Mouse (Mus musculus): ENCODE measurements around the gene Uri1. TPM values are rescaled to one million over a fixed set of nuclear protein-coding genes. Genes with fewer than 3 reads are reported as not detected.

Gene Uri1
- total RNA-seq (2017) = 77.0 and 87.2 TPM in 2 replicates

DNA sequence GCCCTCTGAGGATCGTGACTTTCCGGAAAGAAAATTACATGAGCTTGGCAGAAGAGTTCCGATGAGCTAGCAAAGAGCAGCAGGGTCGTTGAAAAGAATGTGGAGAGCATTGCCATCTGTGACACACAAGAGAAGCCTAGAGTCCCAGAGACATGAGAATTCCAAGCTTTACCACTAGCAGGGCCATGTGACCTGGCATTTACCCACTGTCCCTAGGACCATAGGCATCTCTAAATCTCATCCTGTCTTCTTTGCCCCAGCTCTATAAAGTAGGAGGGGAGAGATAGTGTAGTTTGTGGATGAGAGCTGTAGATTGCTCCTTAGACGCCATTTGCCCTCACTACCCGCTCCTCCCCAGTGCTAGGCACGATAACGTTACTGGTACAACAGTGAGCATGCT, at the start of gene Uri1:
Uri1 (minus strand) TSS at position 101 of the 400 bp plus-strand sequence.
- ATAC-seq (replicated peaks in 1 of 2; ENCODE audit: insufficient read depth in 1 of 2, low FRiP score in 2 of 2, low TSS enrichment in 1 of 2, low read depth in 1 of 2, poor library complexity in 2 of 2, severe bottlenecking in 2 of 2) = no peak

DNA sequence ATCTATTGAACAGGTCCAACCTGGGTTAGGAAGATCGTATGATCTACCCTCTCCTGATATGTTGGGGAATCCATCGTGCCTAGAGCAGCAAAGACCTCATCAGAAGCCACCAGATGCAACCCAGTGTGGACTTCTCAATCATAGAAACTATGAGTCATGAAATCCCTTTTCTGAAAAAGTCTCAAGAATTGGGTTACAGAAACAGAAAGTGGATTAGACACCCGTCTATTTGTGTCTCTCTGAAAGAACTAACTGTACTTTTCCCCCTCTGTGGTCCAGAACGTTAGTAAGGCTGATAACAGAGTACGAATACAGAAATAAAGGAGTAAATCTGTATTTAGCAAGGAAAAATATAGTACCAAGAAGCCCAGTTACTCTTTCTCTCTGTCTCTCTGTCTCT, 47.7 kb upstream of the Uri1 start:
- ATAC-seq (replicated peaks in 1 of 2; ENCODE audit: insufficient read depth in 1 of 2, low FRiP score in 2 of 2, low TSS enrichment in 1 of 2, low read depth in 1 of 2, poor library complexity in 2 of 2, severe bottlenecking in 2 of 2) = no peak

DNA sequence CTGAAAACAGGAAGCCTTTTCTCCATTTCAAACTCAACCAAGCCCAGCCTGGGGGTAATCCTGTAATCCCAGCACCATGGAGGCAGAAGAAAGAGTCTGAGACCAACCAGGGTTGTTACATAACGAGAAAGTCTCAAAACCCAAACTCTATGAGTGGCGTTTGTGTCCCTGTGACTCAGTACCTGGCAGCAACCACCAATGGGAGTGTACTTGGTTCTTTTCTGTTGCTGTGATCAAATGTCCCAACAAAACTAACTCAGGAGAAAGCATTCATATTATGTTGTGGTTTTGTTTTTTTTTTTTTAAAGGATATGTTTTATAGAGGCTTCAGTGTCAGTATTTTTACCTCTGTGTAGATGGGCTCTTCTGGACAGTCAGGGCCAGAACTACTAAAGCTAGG, 47.3 kb upstream of the Uri1 start:
- no peak for ATAC-seq (replicated peaks in 1 of 2; ENCODE audit: insufficient read depth in 1 of 2, low FRiP score in 2 of 2, low TSS enrichment in 1 of 2, low read depth in 1 of 2, poor library complexity in 2 of 2, severe bottlenecking in 2 of 2)

DNA sequence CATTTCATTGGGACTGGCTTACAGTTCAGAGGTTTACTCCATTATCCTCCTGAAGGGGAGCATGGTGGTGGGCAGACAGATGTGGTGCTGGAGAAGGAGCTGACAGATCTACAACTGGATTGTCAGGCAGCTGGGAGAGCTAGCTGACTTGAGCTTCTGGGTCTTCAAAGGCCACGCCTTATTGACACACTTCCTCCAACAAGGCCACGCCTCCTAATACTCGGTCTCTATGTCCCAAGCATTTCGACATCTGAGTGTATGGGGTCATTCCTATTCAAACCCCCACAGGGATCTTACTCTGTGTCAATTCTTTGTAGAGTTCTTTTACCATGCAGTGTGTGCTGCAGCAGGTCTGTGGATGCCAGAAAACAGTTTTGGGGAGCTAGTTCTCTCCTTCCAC, 41.1 kb upstream of the Uri1 start:
- ATAC-seq (replicated peaks in 1 of 2; ENCODE audit: insufficient read depth in 1 of 2, low FRiP score in 2 of 2, low TSS enrichment in 1 of 2, low read depth in 1 of 2, poor library complexity in 2 of 2, severe bottlenecking in 2 of 2) = peak in 1 of 2 experiments; percentile 17; a peak in 1 of 4 replicates

DNA sequence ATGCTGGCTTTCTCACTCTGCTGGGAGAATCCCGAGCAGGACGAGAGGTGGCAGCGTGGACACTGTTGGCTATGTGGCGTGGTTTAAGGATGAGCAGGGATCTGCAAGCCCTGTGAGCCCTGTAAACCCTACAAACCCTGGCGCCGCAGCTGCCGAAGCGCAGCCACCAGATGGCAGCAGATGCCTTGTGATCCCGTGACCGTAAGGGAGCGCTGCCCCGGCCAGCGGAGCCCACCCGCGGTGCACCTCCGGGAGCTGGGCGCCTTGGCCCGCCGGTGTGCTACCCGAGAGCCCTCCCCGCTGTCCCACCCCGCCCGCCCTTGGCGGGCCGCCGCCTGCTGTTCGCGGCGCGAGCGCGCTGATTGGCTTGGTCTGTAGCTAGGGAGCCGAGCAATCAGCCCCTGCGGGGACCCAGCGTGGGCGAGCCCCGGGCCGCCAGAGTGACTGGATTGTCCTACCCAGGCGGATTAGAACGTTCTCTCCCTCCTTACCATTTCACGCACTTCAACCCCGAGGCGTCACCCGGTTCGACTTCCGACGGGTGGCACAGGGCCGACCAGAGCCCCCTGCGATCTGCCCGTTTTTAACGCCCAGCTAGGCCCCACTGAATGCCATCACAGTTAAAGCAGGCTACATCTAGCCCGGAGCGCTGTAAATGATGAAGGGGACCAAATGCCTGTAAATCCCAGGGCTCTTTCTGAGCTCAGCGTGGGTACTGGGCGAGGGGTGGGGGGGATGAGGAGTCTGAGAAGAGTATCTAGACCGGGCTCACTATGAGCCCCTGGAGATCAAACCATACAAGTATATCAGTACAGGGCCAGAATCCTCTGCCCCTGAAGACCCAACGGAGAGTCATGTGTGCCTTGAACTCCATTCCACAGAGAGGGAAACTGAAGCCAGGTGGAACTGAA, 38.0 kb upstream of the Uri1 start:
- peak; percentile 93 for ATAC-seq (replicated peaks in 1 of 2; ENCODE audit: insufficient read depth in 1 of 2, low FRiP score in 2 of 2, low TSS enrichment in 1 of 2, low read depth in 1 of 2, poor library complexity in 2 of 2, severe bottlenecking in 2 of 2)

DNA sequence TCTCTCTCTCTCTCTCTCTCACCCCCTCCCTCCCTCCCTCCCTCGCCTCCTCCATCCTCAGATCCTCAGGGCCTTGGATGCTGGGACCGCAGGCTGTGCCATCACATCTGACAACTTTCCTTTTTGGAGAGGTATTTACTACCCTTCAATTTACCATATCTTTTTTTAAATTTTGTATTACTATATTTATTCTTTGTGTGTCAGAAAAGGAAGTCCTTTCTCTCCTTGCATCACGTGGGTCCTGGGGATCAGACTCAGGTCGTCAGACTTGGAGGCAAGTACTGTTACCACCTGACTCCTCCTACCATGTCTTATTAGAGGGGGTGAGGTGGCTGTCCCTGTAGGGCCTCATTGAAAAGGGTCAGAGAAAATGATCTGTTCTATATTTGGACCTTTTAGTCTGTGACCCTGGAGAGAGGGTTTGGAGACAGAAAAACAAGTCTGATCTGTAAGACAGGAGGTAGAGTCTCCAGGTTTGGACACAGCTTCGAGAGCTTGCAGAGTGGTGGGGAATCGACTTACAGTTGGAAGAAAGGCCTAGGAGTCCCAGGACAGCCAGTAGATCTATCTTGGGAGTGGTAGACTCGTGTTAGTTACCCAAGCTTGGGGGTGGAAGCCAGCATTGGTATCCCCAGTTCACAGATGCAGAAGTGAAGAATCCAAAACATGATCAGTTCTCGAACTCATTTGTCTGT, 36.4 kb upstream of the Uri1 start:
- no peak for ATAC-seq (replicated peaks in 1 of 2; ENCODE audit: insufficient read depth in 1 of 2, low FRiP score in 2 of 2, low TSS enrichment in 1 of 2, low read depth in 1 of 2, poor library complexity in 2 of 2, severe bottlenecking in 2 of 2)

DNA sequence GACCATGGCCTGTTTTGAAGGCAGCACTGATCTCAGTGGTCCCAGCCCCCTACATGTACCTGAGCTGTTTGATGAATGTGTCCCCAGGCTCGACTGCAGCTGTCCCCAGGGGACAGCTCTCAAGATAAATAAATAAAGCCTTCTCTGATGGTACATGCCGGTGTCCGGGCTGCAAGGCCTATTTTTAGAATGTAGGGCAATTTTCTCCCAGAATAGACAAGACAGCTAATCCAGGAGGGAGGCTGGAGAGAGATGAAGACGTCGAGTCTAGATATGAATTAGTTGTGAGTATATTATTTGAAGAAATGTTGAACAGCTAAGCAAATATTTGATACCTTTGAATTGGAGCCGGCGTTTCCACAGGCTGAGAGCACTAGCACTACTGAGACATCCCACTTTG, 35.7 kb upstream of the Uri1 start:
- ATAC-seq (replicated peaks in 1 of 2; ENCODE audit: insufficient read depth in 1 of 2, low FRiP score in 2 of 2, low TSS enrichment in 1 of 2, low read depth in 1 of 2, poor library complexity in 2 of 2, severe bottlenecking in 2 of 2) = no peak

DNA sequence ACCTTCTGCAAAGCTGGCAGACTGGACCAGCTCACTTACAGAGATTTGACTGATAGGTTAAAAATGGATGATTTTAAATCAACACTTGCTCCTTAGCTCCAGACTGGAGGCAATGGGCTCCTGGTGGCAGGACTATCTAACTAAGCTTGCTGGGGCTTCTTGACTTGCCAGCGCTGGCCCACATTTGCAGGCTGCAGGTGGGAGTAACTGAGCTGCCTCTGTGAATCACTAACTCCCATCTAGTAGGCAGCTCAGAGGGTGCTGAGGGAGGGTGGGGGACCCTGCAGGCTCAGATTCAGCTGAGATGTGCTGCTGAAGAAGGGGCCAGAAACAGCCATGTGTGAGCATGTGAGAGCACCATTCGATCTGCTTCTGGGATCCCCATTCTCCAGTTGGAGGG, 32.6 kb upstream of the Uri1 start:
- no peak for ATAC-seq (replicated peaks in 1 of 2; ENCODE audit: insufficient read depth in 1 of 2, low FRiP score in 2 of 2, low TSS enrichment in 1 of 2, low read depth in 1 of 2, poor library complexity in 2 of 2, severe bottlenecking in 2 of 2)

DNA sequence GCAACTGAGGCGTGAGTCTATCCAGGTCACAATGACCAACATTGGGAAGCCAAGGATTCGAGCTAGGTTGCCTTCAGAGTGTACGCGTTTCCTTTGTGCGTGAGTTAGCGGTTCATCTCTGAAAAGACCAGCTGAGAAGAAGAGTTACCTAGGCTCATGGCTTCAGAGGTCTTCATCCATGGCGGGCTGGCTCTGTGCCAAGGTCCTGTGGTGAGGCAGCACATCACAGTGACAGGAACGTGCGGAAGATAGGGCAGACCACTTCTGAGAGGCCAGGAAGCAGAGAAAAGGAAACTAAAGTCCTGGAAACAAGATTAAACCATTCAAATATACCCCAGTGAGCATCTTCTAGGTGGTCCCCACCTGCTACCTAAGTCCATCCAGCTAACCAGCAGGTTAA, 30.9 kb upstream of the Uri1 start:
- ATAC-seq (replicated peaks in 1 of 2; ENCODE audit: insufficient read depth in 1 of 2, low FRiP score in 2 of 2, low TSS enrichment in 1 of 2, low read depth in 1 of 2, poor library complexity in 2 of 2, severe bottlenecking in 2 of 2) = no peak

DNA sequence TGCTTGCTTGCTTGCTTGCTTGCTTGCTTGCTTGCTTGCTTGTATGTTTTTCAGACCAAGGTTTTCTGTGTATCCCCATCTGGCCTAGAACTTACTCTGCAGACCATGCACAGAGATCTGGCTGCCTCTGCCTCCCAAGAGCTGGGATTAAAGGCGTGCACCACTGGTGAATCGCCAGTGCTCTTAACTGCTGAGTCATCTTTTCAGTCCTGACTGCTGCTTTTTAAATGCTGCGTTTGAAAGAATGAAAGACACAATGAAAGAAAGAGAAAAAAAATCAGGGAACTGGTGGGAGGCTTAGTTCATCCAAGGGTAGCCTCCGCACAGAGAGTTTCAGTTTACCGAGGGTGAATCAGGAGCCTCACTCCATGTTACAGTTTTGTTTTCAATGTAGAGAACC, 23.9 kb upstream of the Uri1 start:
- no peak for ATAC-seq (replicated peaks in 1 of 2; ENCODE audit: insufficient read depth in 1 of 2, low FRiP score in 2 of 2, low TSS enrichment in 1 of 2, low read depth in 1 of 2, poor library complexity in 2 of 2, severe bottlenecking in 2 of 2)

DNA sequence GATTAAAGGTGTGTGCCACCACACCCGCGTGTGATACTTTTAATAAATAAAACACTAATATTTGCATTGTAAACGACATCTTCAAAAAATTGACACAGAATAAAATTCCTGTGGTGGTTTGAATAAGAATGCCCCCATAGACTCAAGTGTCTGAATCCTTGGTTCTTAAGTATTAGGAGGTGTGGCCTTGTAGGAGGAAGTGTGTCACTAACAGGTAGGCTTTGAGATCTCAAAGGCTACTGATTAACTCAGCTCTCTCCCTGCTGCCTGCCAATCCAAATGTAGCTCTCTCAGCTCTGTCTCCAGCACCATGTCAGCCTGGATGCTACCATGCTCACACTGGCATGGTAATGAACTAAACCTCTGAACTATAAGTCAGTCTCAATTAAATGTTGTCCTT, 17.9 kb upstream of the Uri1 start:
- ATAC-seq (replicated peaks in 1 of 2; ENCODE audit: insufficient read depth in 1 of 2, low FRiP score in 2 of 2, low TSS enrichment in 1 of 2, low read depth in 1 of 2, poor library complexity in 2 of 2, severe bottlenecking in 2 of 2) = no peak

DNA sequence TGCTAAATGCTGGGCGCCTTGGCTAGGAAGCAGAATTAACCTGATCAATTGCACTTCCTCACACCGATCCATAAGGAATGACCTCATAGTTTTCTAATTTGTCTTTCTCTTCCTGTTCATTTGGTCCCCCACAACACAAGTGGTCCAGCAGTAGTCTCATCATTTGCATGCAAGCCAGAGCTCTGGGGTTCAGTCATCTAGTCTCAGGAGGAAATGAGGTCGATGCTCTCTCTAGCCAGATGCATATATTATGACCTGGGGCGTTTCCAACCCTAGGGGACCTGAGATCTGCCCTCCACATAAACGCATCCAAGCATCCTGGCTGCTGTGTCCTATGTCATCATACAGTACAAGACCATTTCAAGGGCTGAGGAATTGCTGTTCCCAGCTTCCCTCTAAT, 14.2 kb upstream of the Uri1 start:
- ATAC-seq (replicated peaks in 1 of 2; ENCODE audit: insufficient read depth in 1 of 2, low FRiP score in 2 of 2, low TSS enrichment in 1 of 2, low read depth in 1 of 2, poor library complexity in 2 of 2, severe bottlenecking in 2 of 2) = no peak

DNA sequence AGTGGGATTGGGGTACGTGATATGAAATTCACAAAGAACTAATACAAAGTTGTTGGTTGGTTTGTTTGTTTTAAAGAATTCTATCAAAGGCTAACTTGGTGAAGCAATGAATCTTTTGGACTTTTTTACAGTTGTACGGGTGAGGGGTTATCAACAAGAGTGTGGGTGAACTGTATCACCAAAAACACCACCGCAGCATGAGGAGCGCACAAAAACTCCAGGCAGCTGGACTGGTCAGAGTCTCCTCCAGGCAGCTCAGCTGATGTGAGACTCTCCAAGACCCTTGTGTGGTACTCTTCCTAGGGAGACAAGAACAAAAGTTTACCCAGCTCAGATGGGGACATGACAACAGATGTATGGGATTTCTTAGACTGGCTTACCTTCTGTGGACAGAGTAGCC, 7.8 kb upstream of the Uri1 start:
- no peak for ATAC-seq (replicated peaks in 1 of 2; ENCODE audit: insufficient read depth in 1 of 2, low FRiP score in 2 of 2, low TSS enrichment in 1 of 2, low read depth in 1 of 2, poor library complexity in 2 of 2, severe bottlenecking in 2 of 2)

DNA sequence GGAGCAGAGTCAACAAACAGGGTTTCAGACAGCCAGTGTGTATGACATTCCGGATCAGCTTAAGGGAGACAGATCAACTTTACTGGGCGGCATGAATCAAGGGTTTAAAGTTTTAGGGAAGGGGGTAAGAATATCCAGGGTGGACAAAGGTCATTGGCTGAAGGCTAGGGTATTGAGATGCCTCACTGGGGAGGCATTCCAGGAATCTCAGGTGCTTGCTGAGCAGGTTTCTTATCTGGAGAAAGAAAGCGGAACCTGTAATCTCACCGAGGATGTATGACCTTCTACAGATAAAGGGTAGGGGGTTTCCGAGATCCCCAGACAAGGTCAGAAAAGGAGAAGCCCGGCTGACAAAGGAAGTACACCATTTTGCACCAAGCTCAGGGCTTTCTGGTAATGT, 7.3 kb upstream of the Uri1 start:
- ATAC-seq (replicated peaks in 1 of 2; ENCODE audit: insufficient read depth in 1 of 2, low FRiP score in 2 of 2, low TSS enrichment in 1 of 2, low read depth in 1 of 2, poor library complexity in 2 of 2, severe bottlenecking in 2 of 2) = peak in 1 of 2 experiments; percentile 32; a peak in 2 of 4 replicates

DNA sequence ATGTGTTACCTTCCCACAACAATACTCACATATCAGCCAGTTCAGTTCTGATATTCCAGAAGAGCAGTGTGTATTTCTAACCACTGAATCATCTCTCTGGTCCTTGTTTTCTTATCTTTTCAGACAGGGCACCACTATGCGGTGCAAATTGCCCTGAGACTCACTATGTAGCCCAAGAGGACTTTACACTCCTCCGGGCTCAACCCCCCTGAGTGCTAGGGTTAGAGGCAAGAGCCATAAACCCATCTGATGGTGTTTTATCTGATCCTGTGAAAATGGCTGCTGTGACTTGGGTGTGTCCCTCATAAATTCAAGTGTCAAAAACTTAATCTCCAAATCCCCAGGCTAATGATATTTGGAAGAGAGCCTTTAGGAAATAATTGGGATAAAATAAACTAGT, 6.6 kb upstream of the Uri1 start:
- no peak for ATAC-seq (replicated peaks in 1 of 2; ENCODE audit: insufficient read depth in 1 of 2, low FRiP score in 2 of 2, low TSS enrichment in 1 of 2, low read depth in 1 of 2, poor library complexity in 2 of 2, severe bottlenecking in 2 of 2)

DNA sequence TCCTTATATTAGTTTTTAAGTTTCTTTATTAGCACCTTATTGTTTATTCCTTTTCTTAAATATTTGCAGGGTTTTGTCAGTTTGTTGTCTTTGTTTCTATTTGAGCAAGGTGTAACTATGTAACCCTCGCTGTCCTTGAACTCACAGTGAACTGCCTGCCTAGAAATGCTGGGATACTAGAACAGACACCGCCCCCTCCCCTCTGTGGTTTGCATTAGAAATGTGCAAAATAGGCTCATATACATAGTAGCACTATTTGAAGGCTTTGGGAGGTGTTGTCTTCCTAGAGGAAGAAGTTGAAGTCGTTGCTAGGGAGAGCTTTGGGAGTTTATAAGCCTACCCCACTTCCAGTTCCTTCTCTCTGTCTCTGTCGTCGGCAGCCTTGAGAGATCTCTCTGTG, 5.7 kb upstream of the Uri1 start:
- ATAC-seq (replicated peaks in 1 of 2; ENCODE audit: insufficient read depth in 1 of 2, low FRiP score in 2 of 2, low TSS enrichment in 1 of 2, low read depth in 1 of 2, poor library complexity in 2 of 2, severe bottlenecking in 2 of 2) = no peak

DNA sequence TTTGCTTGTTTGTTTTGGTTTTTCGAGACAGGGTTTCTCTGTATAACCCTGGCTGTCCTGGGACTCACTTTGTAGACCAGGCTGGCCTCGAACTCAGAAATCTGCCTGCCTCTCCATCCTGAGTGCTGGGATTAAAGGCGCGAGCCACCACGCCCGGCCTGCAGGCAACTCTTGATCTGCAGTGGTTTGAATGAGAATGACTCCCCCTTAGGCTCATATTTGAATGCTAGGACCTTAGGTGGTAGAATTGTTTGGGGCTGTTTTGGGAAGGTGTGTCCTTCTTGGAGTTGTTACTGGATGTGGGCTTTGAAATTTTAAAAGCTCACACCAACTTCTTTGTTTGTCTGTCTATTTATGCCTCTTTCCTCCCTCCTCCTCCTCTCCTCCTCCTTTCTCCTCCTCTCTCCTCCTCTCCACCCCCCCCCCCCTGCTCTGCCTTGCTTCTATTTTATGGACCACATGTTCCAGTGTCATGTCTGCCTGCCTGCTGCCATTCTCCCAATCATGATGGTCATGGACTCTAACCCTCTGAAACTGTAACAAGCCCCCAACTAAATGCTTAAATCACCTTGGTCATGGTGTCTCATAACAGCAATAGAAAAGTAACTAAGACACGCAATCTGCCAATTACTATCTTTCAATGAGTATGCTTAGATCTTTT, 4.7 kb upstream of the Uri1 start:
- ATAC-seq (replicated peaks in 1 of 2; ENCODE audit: insufficient read depth in 1 of 2, low FRiP score in 2 of 2, low TSS enrichment in 1 of 2, low read depth in 1 of 2, poor library complexity in 2 of 2, severe bottlenecking in 2 of 2) = no peak

DNA sequence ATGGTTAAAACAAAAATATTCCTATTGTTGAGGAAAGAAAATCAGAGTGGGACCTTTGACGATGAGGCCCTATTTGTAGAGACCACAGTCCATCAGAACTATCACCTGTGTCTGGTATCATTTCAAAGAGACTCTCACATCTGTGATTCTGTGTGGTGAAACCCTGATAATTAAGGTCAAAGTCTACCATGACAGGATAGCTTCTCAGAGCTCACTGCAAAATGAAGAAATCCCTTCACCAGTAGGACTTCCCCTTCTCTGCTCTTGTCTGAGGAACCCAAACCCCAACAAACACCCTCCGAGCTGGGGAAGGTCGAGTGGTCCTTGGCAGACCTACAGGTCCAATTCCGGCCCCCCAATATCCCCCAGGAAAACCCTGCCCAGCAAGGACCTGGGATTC, 1.5 kb upstream of the Uri1 start:
- no peak for ATAC-seq (replicated peaks in 1 of 2; ENCODE audit: insufficient read depth in 1 of 2, low FRiP score in 2 of 2, low TSS enrichment in 1 of 2, low read depth in 1 of 2, poor library complexity in 2 of 2, severe bottlenecking in 2 of 2)

Data from hematopoietic stem cell, adult 5-6 weeks (primary cell).